ENCODE assay signal across 7 mouse cellular contexts in genomic region chr2:152363245-152364147, GRCm38 (mm10). TPM values are rescaled to one million over a fixed set of nuclear protein-coding genes. Genes with fewer than 3 reads are reported as not detected.
DNase-seq lines count a peak whose midpoint lies in the region; ATAC-seq and TF ChIP-seq lines count a peak whose summit lies in the region.

No protein-coding gene starts in this region.

- peak; percentile 61 to 79 for DNase-seq in adrenal gland, adult 18-20 months (ENCODE audit: low spot score in 2 of 2)
- DNase-seq in gastrocnemius, postnatal 10 days, result peak; percentile 65
- peak; percentile 75 to 79 for DNase-seq in left cerebral cortex, postnatal 14 days (ENCODE audit: low spot score in 2 of 2)
- peak; percentile 89 for DNase-seq in mesoderm, embryonic 11.5 days (ENCODE audit: low read depth, low spot score)
- DNase-seq in right cerebral cortex, postnatal 25 days, result peak; percentile 63

- no peaks in the 10 kb centered on the region for H3K4me1 ChIP-seq in cortical plate, adult 2 months (ENCODE audit: control insufficient read depth, insufficient read depth, low read length)

- ATAC-seq in inflammation-experienced regulatory T-cells, adult 6 months, result peak; percentile 73

- intact Hi-C loops in left cerebral cortex, postnatal 14 days (cut with DNase I), result loop anchor here (10.0 kb wide), 1 partner anchor 339 kb away; no protein-coding TSS in a partner anchor

- TF ChIP-seq CTCF in cortical plate, adult 2 months (IDR thresholded peaks at IDR 0.05; ENCODE audit: extremely low read depth, insufficient read depth, low read length), result peak; percentile 74

- no peak overlapping the region for H3K4me3 ChIP-seq in cortical plate, adult 2 months (ENCODE audit: insufficient read depth, low read length)

- TF ChIP-seq POLR2A in cortical plate, adult 2 months (IDR thresholded peaks at IDR 0.05; ENCODE audit: extremely low read depth, insufficient read depth, low read length), result no peak

- no peak overlapping the region for H3K27ac ChIP-seq in cortical plate, adult 2 months (ENCODE audit: insufficient read depth, low read length)

RNA-seq across cellular contexts. Expression of gene Nrsn2, which starts 12.9 kb away (rescaled TPM):
- total RNA-seq in adrenal gland, adult 18-20 months (2021), result 1 to 10 TPM; 5.8 to 6.7 TPM
- polyA plus RNA-seq in cortical plate, adult 2 months (2012; rRNA removed), result 72.3 and 81.3 TPM in 2 replicates
- under 1 TPM in 1 of 2 experiments, not detected in 1; 0.18 TPM for total RNA-seq in gastrocnemius, postnatal 10 days (2021)
- not detected for polyA plus RNA-seq in inflammation-experienced regulatory T-cells, adult 6 months (2017; shearing (Covaris generic))
- 10 to 100 TPM; 38.3 to 57.6 TPM for total RNA-seq in left cerebral cortex, postnatal 14 days (2021)

RNA-seq across cellular contexts. Expression of gene Trib3, which starts 19.7 kb away (rescaled TPM):
- 10 to 100 TPM in 1 of 2 experiments, 1 to 10 TPM in 1; 4.9 to 12.4 TPM for total RNA-seq in adrenal gland, adult 18-20 months (2021)
- polyA plus RNA-seq in cortical plate, adult 2 months (2012; rRNA removed), result 0.40 and 0.61 TPM in 2 replicates
- 1 to 10 TPM; 1.3 to 1.5 TPM for total RNA-seq in gastrocnemius, postnatal 10 days (2021)
- 1 to 10 TPM; 1.7 to 3.5 (median 2.1) TPM for polyA plus RNA-seq in inflammation-experienced regulatory T-cells, adult 6 months (2017; shearing (Covaris generic))
- under 1 TPM; 0.34 to 0.99 TPM for total RNA-seq in left cerebral cortex, postnatal 14 days (2021)

RNA-seq across cellular contexts. Expression of gene Rbck1, which starts 31.0 kb away (rescaled TPM):
- 100 to 1,000 TPM in 1 of 2 experiments, 10 to 100 TPM in 1; 97.4 to 112 TPM for total RNA-seq in adrenal gland, adult 18-20 months (2021)
- polyA plus RNA-seq in cortical plate, adult 2 months (2012; rRNA removed), result 197 and 210 TPM in 2 replicates
- total RNA-seq in gastrocnemius, postnatal 10 days (2021), result 10 to 100 TPM; 40.7 to 48.6 TPM
- polyA plus RNA-seq in inflammation-experienced regulatory T-cells, adult 6 months (2017; shearing (Covaris generic)), result 10 to 100 TPM; 54.0 to 68.9 (median 63.6) TPM
- total RNA-seq in left cerebral cortex, postnatal 14 days (2021), result 100 to 1,000 TPM; 107 to 116 TPM

RNA-seq across cellular contexts. Expression of gene Sox12, which starts 34.4 kb away (rescaled TPM):
- 1 to 10 TPM; 3.5 to 7.3 TPM for total RNA-seq in adrenal gland, adult 18-20 months (2021)
- 17.0 and 18.6 TPM in 2 replicates for polyA plus RNA-seq in cortical plate, adult 2 months (2012; rRNA removed)
- total RNA-seq in gastrocnemius, postnatal 10 days (2021), result 1 to 10 TPM; 6.7 to 9.4 TPM
- under 1 TPM in 2 of 3 experiments, not detected in 1; 0.39 to 0.49 TPM for polyA plus RNA-seq in inflammation-experienced regulatory T-cells, adult 6 months (2017; shearing (Covaris generic))
- 10 to 100 TPM; 17.9 to 22.0 TPM for total RNA-seq in left cerebral cortex, postnatal 14 days (2021)

RNA-seq across cellular contexts. Expression of gene Zcchc3, which starts 51.3 kb away (rescaled TPM):
- total RNA-seq in adrenal gland, adult 18-20 months (2021), result 1 to 10 TPM; 6.8 to 7.8 TPM
- 6.5 and 7.1 TPM in 2 replicates for polyA plus RNA-seq in cortical plate, adult 2 months (2012; rRNA removed)
- total RNA-seq in gastrocnemius, postnatal 10 days (2021), result 1 to 10 TPM; 4.7 to 5.6 TPM
- under 1 TPM; 0.34 to 0.95 (median 0.93) TPM for polyA plus RNA-seq in inflammation-experienced regulatory T-cells, adult 6 months (2017; shearing (Covaris generic))
- total RNA-seq in left cerebral cortex, postnatal 14 days (2021), result 10 to 100 TPM in 1 of 2 experiments, 1 to 10 TPM in 1; 8.7 to 11.9 TPM

Comparison
In these comparisons a context has a peak if more than half of its experiments do, and no peak if none do; other contexts are left out.
1. RNA of gene Nrsn2, which starts 12.9 kb away (total RNA-seq): 38.3 to 57.6 TPM in left cerebral cortex, postnatal 14 days and 5.8 to 6.7 TPM in adrenal gland, adult 18-20 months; 0.18 TPM in gastrocnemius, postnatal 10 days; every median in the first group is over 4 times any median in the second.
2. Peak in every context shown above with its lines, with median percentiles within 50 percentile points of each other: DNase-seq.